Mouse (Mus musculus) stomach, embryonic 14.5 days (tissue): Measurements from ENCODE around the gene Gm11172. TPM values are rescaled to one million over a fixed set of nuclear protein-coding genes. Genes with fewer than 3 reads are reported as not detected.
"Not testable (repeated sequence)": the region's sequence is repeated elsewhere in the genome, so short reads cannot be mapped to it uniquely, and the experiment has no call there.

ENCODE experiments used
- ATAC-seq: fragments of 200-750 bp; cut with Nextera tagmentation; 2 replicates; pipeline ENCODE4 v1.8.0; 2017; ENCODE audit warnings: low read depth, moderate TSS enrichment; ENCODE audit not compliant: insufficient number of reproducible peaks, insufficient read depth, low FRiP score
- H3K27ac ChIP-seq: fragments of 300-500 bp; sonication (generic); 2 replicates; pipeline ENCODE4 v1.5.1; 2014; ENCODE audit warnings: mild to moderate bottlenecking, low read length, moderate library complexity, mixed read lengths
- H3K27me3 ChIP-seq: fragments of 300-500 bp; sonication (generic); 2 replicates; pipeline ENCODE4 v1.6.1; 2014; ENCODE audit warnings: low read length, control low read depth, mixed read lengths; ENCODE audit not compliant: control insufficient read depth, insufficient read depth
- H3K36me3 ChIP-seq: fragments of 300-500 bp; sonication (generic); 2 replicates; pipeline ENCODE4 v1.6.1; 2014; ENCODE audit warnings: mild to moderate bottlenecking, control low read depth, low read length, moderate library complexity, mixed read lengths; ENCODE audit not compliant: control insufficient read depth, insufficient read depth
- H3K4me1 ChIP-seq: fragments of 300-500 bp; sonication (generic); 2 replicates; pipeline ENCODE4 v1.6.1; 2014; ENCODE audit warnings: low read length, control low read depth, mixed read lengths; ENCODE audit not compliant: control insufficient read depth, insufficient read depth
- H3K4me2 ChIP-seq: fragments of 300-500 bp; sonication (generic); replicated peaks from 2 replicates; pipeline ENCODE4 v1.6.1; 2014; ENCODE audit warnings: low read depth, low read length, control low read depth
- H3K4me3 ChIP-seq: fragments of 300-500 bp; sonication (generic); 2 replicates; pipeline ENCODE4 v1.5.1; 2014; ENCODE audit warnings: low read depth, low read length, control low read depth
- H3K9ac ChIP-seq: fragments of 300-500 bp; sonication (generic); replicated peaks from 2 replicates; pipeline ENCODE4 v1.6.1; 2014; ENCODE audit warnings: low read depth, mild to moderate bottlenecking, control low read depth, low read length, moderate library complexity, mixed read lengths
- H3K9me3 ChIP-seq: fragments of 300-500 bp; sonication (generic); 2 replicates; pipeline ENCODE4 v1.6.1; 2016; ENCODE audit warnings: low read depth, low read length, control low read depth; ENCODE audit not compliant: control insufficient read depth
- WGBS: fragments of 180-500 bp; shearing (Covaris S2); extraction: QIAGEN DNeasy Blood & Tissue Kit; methylation state at CpG from one replicate; pipeline ENCODE4 v1.1.7; 2014; 5-methylcytosine and 5-hydroxymethylcytosine counted together
- polyA plus RNA-seq: library from polyadenylated mRNA; unstranded; fragments of >200 nt; fragmentation: Nextera tagmentation; extraction: Ambion mirVana; gene quantifications from 2 replicates; pipeline ENCODE4 v1.2.1, GENCODE M21; 2014

The Gm11172 gene
- polyA plus RNA-seq, 1 experiment from 2014 or later = not detected

DNA sequence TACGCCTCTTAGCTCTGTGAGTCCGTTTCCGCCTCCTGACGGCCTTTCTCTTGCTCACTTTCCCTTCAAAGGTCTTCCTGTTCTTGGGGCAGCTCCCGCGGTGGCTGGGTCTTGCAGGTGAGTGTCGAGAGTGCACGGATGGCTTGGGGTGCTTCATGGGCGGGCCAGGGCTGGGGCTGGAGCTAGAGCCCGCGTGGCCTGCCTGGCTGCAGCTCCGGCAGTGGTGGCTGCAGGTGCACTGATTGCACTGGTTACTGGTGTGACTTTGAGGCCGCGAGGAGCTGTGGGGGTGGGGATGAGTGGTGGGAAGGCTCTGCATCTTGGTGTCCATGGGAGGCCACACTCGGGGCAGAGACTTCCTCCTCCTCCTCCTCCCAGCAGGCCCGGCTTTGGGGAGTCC is 24.4 kb upstream of the Gm11172 start, which contains the start of gene Tnp2:
TSS of gene Tnp2 (minus strand) at position 390 of the 400 bp plus-strand sequence.
- peaks cover 12% of the 10 kb centered on the region; the same call in 1 of the 2 replicates for H3K4me1 ChIP-seq
- no peak within 1 kb of the TSS for H3K9ac ChIP-seq
- H3K36me3 ChIP-seq = no peaks in the 10 kb centered on the region
- H3K4me3 ChIP-seq = no peak within 1 kb of the TSS
- H3K27me3 ChIP-seq = no peaks in the 10 kb centered on the region
- H3K9me3 ChIP-seq = no peaks in the 10 kb centered on the region
- ATAC-seq = no peak
- no peak within 1 kb of the TSS for H3K4me2 ChIP-seq
- H3K27ac ChIP-seq = no peak within 1 kb of the TSS
- 56% methylated on average over 16 of the region's 16 CpGs for WGBS

GRCm38 (mm10) chr16:10788866-10789265 is 23.8 kb upstream of the Gm11172 start:
- ATAC-seq = no peak
- H3K27me3 ChIP-seq = no peaks in the 10 kb centered on the region

DNA sequence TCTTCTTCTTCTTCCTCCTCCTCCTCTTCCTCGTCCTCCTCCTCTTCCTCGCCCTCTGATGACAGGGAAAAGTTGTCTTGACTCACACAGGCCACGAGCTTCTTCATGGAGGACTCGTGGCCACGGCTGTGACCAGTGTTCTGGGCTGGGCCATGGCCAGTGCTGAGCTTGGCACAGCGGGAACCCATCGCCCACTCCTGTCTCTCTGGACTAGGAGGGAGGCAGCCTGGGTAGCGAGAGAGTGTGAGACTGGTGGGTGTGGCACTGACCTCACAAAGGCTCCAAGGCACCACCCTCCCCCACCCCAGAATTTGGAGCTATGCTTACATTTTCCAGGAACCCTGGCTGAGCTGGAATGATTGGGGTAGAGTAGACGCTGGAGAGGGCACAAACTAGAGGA is 22.0 kb upstream of the Gm11172 start, which contains the start of gene Prm3:
TSS of gene Prm3 (minus strand) at position 213 of the 400 bp plus-strand sequence.
- H3K27me3 ChIP-seq = no peaks in the 10 kb centered on the region
- H3K4me3 ChIP-seq = no peak within 1 kb of the TSS
- H3K27ac ChIP-seq = no peak within 1 kb of the TSS
- H3K9ac ChIP-seq = no peak within 1 kb of the TSS
- no peak within 1 kb of the TSS for H3K4me2 ChIP-seq
- peaks cover 12% of the 10 kb centered on the region; the same call in 1 of the 2 replicates for H3K4me1 ChIP-seq
- WGBS = 73% methylated on average over 9 of the region's 9 CpGs
- no peaks in the 10 kb centered on the region for H3K36me3 ChIP-seq
- H3K9me3 ChIP-seq = no peaks in the 10 kb centered on the region
- no peak for ATAC-seq

More at GRCm38 (mm10) chr16:10788866-10789265, 23.8 kb upstream of the Gm11172 start:
- Histone ChIP-seq H3K9ac (no peak overlapping the region), H3K36me3 (no peaks in the 10 kb centered on the region), H3K4me3 (no peak overlapping the region), H3K9me3 (no peaks in the 10 kb centered on the region), H3K4me2 (no peak overlapping the region), H3K4me1 (peaks cover 12% of the 10 kb centered on the region; the same call in 1 of the 2 replicates), H3K27ac (no peak overlapping the region)
- WGBS = 79% methylated on average over 4 of the region's 4 CpGs

DNA sequence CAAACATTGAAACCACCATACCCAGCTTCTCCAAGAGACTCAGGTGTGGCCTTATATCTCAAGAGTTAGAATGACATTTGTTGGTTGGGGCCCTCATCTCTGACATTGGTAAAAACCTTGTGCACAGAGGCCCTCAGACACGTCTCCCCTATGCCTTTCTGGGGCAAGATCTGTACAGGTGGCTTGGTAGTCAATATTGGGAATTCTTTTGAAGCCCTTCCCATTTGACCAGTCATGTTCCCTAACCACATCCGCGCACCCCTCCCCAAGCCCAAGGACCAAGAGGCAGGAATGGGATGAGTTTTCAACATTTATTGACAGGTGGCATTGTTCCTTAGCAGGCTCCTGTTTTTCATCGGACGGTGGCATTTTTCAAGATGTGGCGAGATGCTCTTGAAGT is 16.7 kb upstream of the Gm11172 start, which contains the start of gene Prm2:
TSS of gene Prm2 (minus strand) at position 101 of the 400 bp plus-strand sequence.
- no peak within 1 kb of the TSS for H3K27ac ChIP-seq
- no peaks in the 10 kb centered on the region for H3K9me3 ChIP-seq
- no peaks in the 10 kb centered on the region for H3K4me1 ChIP-seq
- H3K27me3 ChIP-seq = no peaks in the 10 kb centered on the region
- 74% methylated on average over 6 of the region's 6 CpGs for WGBS
- no peak within 1 kb of the TSS for H3K4me2 ChIP-seq
- no peak within 1 kb of the TSS for H3K9ac ChIP-seq
- ATAC-seq = no peak
- no peak within 1 kb of the TSS for H3K4me3 ChIP-seq
- no peaks in the 10 kb centered on the region for H3K36me3 ChIP-seq

DNA sequence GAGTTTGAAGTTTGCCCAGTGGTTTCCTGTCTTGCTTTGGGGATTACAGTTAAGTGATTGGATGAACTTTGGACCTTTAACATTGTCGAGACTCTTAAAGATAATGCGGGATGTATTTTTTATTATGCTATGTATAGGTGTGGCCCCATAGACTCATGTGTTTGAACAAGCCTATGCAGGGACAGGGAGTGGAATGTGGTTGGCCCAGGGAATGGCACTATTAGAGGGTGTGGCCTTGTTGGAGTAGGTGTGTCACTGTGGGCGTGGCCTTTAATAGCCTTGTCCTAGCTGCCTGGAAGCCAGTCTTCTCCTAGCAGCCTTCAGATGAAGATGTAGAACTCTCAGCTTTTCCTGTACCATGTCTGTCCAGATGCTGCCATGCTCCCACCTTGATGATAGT is 10.3 kb upstream of the Gm11172 start:
- H3K9me3 ChIP-seq, H3K27ac ChIP-seq, H3K9ac ChIP-seq, H3K36me3 ChIP-seq, H3K4me3 ChIP-seq, H3K4me2 ChIP-seq, H3K27me3 ChIP-seq, H3K4me1 ChIP-seq: not testable (repeated sequence)
- ATAC-seq = peak; percentile 77
- 72% methylated on average over 3 of the region's 3 CpGs for WGBS

- Histone ChIP-seq H3K27me3 (no peaks in the 10 kb centered on the region), H3K36me3 (no peaks in the 10 kb centered on the region), H3K4me2 (no peak within 1 kb of the TSS), H3K4me3 (no peak within 1 kb of the TSS), H3K9ac (no peak within 1 kb of the TSS), H3K9me3 (no peaks in the 10 kb centered on the region), H3K27ac (no peak within 1 kb of the TSS), H3K4me1 (no peaks in the 10 kb centered on the region)
- WGBS = 76% methylated on average over 10 of the region's 10 CpGs
- ATAC-seq = no peak
These were observed 6.8 kb upstream of the Gm11172 start, which contains the start of gene Prm1 for GRCm38 (mm10) chr16:10805789-10806527. Gene Prm1, minus strand, starts transcription at chr16:10805839.

- no peak for ATAC-seq
- no peak overlapping the region for H3K9ac ChIP-seq
- WGBS = 96% methylated on average over 1 of the region's 1 CpGs
- no peak overlapping the region for H3K4me2 ChIP-seq
- H3K4me1 ChIP-seq = no peaks in the 10 kb centered on the region
- no peaks in the 10 kb centered on the region for H3K36me3 ChIP-seq
- H3K27ac ChIP-seq = no peak overlapping the region
- H3K4me3 ChIP-seq = no peak overlapping the region
- no peaks in the 10 kb centered on the region for H3K27me3 ChIP-seq
- no peaks in the 10 kb centered on the region for H3K9me3 ChIP-seq
These were observed 2.3 kb upstream of the Gm11172 start for GRCm38 (mm10) chr16:10810376-10810775.

GRCm38 (mm10) chr16:10813726-10814125 is 1.0 kb downstream of the Gm11172 start:
- Histone ChIP-seq H3K27ac (no peak overlapping the region), H3K4me3 (no peak overlapping the region), H3K9me3 (no peaks in the 10 kb centered on the region), H3K27me3 (no peaks in the 10 kb centered on the region), H3K36me3 (no peaks in the 10 kb centered on the region), H3K9ac (no peak overlapping the region), H3K4me2 (no peak overlapping the region), H3K4me1 (no peaks in the 10 kb centered on the region)
- 77% methylated on average over 4 of the region's 4 CpGs for WGBS
- no peak for ATAC-seq
